Mouse (Mus musculus) myocyte (in vitro differentiated cells): ENCODE measurements around the gene Scpep1.

Experiments used
- E2F4 ChIP-seq: IDR thresholded peaks from one replicate; pipeline ENCODE4 v1.6.1; 2011; ENCODE audit warnings: mild to moderate bottlenecking, control low read depth, moderate library complexity; ENCODE audit not compliant: insufficient read depth
- MAX ChIP-seq: IDR thresholded peaks from one replicate; pipeline ENCODE4 v1.6.1; 2011; ENCODE audit warnings: low read depth, mild to moderate bottlenecking, control low read depth
- POLR2A ChIP-seq: IDR thresholded peaks from one replicate; pipeline ENCODE4 v1.6.1; 2011; ENCODE audit warnings: low read depth, mild to moderate bottlenecking, control low read depth, moderate library complexity; ENCODE audit not compliant: insufficient read length
- TCF12 ChIP-seq: IDR thresholded peaks from one replicate; pipeline ENCODE4 v1.6.1; 2011; ENCODE audit warnings: mild to moderate bottlenecking, control low read depth; ENCODE audit not compliant: poor library complexity, insufficient read depth, severe bottlenecking
- USF1 ChIP-seq: IDR thresholded peaks from one replicate; pipeline ENCODE4 v1.6.1; 2011; ENCODE audit warnings: low read depth, mild to moderate bottlenecking, control low read depth, moderate library complexity

- TF ChIP-seq TCF12 (no peak), POLR2A (no peak), E2F4 (no peak), USF1 (no peak), MAX (no peak)
Observed at GRCm38 (mm10) chr11:88884376-88885065, 70.7 kb downstream of the Scpep1 start.
